Mouse (Mus musculus) layer of hippocampus, postnatal 10 days (tissue): ENCODE data around the gene Dapk3. TPM values are rescaled to one million over a fixed set of nuclear protein-coding genes. Genes with fewer than 3 reads are reported as not detected.

Source experiments
- DNase-seq, 2 experiments: peaks; one replicate each; pipeline ENCODE4 v3.0.0; 2021; ENCODE audit warnings: low spot score in 2 of 2
- long read RNA-seq: library from polyadenylated mRNA; stranded (forward); transcript quantifications from one replicate; pipeline ENCODE4 v2.0.0, GENCODE M21; 2023
- total RNA-seq, 2 experiments: library from RNA; stranded (reverse); gene quantifications; 2 replicates each; pipeline ENCODE4 v1.2.3; 2021

Dapk3 gene
- 10 to 100 TPM; 66.1 to 67.9 TPM for total RNA-seq
- long read RNA-seq, transcript Dapk3-209 (8 exons, 1,482 nt), result minor isoform, 7 of 108 reads
- long read RNA-seq, transcript Dapk3-201 (9 exons, 1,676 nt), result minor isoform, 6 of 108 reads
- long read RNA-seq, transcript Dapk3-202 (9 exons, 1,730 nt), result major isoform, 71 of 108 reads
- long read RNA-seq, partial matches to known transcripts, result 4 of 108 reads
- long read RNA-seq, other reads (novel, unspliced or antisense), result 19 of 108 reads

DNA sequence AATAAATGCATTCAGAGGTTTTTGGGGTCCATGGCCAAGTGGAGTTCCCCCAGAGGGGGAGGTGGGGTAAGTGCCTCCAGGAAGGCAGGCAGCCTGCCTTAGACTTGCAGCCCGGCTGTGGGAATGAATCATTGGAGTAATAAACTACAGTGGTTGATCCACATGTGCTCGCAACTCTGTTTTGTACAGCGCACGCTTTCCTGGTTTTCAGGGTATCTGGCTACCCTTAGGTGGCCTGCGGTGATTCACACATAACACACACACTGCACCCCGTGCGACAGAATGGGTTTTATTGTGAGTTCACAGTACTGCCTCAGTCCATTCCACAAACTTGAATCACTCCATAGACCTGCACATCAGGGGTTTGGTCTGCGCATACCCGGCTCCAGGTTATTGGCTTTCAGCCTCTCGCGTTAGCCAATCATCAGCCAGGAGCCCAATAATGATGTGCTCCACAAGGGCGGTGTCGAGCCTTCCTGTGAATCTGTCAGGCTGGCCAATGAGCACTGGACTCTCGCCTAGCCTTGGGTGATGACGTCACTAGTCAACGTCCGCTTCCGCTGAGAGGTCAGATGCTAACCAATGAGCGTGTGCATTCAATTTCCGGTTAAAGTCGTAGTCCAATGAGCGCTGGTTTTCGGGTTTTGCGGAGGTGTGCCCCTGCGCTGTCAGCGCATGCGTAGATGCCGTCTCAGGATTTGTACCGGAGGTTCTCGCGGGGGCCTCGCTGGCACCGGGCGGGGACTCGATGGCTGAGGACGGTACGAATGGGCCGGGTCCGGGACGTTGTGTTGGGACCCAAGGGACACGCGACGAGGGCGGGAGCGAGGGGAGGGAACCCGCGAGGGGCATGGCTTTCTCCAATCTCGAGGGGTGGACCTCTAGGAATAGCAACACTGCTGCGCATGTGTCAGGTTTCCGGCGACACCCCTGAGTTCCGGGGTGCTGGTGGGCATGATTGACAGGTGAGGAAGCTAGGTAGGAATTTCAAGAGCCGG lies at the start of gene Dapk3:
TSS of gene Dapk3 (plus strand) at position 670 of the 998 bp plus-strand sequence.
- peak; percentile 96 for DNase-seq

DNA sequence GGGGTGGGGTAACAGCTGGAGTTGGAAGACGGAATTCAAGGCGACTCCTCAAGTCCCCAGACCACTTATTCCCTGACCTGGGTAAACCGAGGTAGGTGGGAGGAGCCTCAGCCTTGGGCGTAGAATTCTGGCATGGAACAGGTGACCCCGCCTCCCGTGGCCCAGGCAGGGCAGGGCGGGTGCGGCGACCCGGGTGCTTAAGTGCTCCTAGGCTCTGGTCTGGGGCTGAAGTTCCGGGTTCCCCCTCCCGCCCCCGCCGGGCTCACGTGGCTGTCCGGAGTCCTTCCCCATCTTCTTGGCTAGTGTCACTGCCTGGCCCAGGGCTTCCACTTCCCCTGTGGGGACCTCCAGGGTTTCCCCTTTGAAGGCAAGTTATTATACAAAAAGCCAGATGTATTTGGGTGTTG lies 48.6 kb upstream of the Dapk3 start:
- peak in 1 of 2 experiments; percentile 50 for DNase-seq

DNA sequence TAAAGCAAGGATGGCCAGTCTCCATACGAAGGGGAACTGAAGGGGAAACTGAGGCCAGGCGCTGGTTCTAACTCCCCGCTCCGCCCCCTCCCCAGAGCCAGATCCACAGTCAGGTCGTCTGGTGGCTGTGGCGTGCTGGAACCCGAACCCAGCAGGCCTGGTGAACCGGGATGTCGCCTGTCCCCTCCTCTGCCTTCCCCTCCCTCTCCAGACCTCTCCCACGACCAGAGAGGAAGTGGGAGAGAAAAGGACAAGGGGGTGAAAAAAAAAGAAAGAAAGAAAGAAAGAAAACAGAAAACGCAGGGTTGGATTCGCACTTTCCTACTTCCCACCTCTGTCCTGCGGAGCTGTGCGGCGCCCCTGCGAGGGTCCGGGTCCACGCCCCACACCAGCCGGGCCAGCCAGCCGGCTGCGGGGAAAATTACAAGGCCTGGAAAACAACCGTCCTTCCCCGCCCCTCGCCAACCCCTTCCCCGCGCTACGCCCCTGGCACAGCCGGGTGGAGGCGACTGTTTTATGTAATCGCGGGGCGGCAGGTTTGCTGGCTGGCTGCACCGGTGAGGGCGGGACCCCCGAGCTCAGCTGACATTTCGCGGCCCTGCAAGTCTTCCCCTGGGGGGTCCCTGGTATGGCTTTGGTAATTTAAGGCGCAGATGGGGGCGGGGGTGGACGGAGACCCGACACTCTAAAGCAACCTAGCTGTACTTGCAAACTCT lies 47.7 kb upstream of the Dapk3 start, which contains the start of gene Zbtb7a:
TSS of gene Zbtb7a (plus strand) at position 255 of the 716 bp plus-strand sequence.
- peak in 1 of 2 experiments; percentile 49 for DNase-seq

DNA sequence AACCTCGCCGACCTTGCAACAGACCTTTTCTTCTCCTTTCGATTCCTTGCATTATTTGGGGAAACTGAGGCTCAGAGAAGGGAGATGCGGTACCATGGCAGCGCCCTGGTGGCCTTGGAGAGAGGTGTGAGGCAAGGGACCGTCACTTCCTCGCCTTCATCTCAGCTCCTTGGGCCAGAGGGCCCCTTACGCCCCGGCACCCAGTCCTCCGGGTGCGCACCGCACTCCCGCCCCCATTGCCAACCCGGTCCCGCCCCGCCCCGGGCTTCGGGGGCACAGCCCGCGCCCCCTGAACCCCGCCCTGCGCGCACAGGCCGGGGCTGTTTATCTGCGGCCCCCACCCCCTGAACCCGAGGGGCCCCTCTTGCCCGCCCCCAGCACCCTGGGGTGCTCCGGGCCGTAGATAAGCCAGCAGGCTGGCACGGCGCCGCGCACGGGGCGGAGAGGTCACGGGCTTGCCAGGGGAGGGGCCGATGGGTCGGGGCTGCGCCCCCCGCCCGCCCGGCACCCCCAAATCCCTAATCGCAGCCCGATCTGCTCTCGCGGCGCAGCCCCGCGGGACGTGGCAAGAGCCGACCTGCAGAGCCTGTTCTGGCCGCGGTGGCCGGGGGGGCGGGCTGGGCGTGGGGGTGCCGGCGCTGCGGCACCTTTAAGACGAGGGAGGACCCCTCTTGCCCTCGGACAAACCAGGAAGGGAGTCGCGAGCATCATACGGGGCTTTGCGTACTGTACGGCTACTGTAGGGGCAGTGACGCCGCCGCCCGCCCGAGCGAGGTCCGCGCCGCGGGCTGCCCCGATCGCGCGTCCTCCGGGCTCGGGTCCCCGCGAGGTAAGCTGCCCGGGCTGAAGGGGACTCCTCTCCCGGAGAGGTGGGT lies 46.7 kb upstream of the Dapk3 start:
- peak; percentile 68 to 77 for DNase-seq

DNA sequence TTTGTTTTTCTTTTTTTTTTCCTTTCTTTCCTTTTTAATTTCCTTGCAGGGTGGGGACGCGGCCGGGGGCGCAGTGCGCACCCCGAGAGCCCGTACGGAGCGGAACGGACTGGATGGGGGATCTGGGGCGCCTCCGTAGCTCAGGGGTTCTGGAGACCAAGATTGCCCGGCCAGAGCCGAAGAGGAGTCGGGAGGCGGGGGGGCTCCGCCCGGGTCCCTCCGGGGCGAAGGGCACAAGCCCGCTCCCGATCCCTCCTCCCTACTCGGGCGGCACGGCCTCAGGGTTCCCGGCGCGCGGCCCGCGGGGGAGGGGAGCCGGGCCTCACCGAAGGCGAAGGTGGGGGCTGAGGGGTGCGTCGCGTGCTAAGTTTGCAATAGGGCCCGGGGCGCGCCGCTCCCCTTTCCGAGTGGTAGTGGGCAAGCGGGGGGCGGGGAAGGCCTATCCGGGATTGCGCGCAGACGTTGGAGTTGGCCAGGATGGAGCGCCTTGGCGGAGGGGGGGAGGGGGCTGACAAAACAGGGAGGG lies 46.0 kb upstream of the Dapk3 start:
- DNase-seq, result peak; percentile 84 to 90

DNA sequence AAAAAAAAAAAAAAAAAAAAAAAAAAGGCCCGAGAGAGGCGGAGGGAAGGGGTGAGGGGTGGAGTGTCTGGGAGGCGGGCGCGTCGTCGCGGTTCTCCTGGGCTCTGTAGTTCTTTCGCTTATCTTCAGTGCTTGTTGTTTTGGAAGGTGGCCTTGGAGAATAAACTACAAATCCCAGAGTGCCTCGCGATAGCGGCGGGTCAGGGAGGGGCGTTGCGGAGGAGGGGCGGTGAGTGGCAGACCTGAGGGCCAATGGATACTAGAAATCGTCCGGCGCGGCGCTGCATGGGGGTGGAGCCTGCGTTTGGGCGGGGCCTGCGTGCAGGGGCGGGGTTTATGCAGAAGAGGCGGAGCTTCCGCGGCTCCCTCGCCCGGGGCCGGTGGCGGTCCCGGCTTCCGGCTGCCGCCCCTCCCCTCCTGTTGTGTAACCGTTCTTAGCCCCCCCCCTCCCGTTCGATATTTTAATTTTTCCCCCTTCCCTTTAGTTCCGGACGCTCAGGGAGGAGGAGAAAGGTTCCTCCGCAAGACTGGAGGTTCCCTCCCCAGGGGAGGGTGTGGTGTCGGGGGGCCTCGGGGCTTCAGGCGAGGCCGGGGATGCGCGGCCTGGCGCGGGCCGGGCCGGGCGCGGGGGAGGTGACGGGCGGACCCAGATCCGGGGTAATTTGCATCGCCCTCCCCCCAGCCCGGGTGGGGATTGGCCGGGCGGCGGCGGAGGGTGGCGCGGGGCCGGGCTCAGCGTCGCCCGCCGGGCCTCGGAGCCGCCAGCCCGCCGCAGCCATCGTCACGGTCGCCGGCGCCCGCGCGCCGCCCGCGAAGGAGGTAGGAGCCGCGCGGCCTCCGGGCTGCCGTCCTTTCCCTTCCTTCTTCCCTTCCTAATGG lies 45.3 kb upstream of the Dapk3 start:
- peak; percentile 100 for DNase-seq

DNA sequence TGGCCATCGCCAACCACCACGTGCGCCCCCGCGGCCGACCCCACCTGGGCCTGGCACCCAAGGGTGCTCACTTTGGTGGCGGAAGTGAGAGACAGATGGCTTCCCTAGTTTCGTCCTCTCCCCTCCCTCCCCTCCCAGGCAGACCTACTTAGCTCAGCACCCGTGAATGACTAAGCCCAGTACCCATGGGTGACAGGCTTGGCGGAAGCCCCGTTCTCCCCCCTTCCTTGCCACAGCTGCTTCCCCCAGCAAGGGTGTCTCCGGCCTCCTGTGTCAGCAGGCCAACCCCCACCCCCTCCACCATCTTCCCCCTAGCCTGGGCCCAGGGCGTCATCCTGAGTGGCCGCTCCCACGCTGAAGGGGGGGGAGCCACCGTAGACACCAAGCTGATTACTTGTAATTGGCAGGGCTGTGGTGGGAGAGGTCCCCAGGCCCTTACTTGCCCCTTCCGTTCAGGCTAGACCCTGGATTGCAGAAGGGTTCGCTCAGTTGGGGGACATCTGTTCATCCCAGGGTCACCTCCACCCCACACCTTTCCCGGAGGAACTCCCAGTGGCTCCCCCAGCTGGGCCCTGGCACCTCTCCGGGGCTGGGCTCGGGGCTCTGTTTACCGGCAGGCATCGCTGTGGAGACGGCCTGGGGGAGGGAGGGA lies 44.5 kb upstream of the Dapk3 start:
- DNase-seq, result peak; percentile 58 to 70

DNA sequence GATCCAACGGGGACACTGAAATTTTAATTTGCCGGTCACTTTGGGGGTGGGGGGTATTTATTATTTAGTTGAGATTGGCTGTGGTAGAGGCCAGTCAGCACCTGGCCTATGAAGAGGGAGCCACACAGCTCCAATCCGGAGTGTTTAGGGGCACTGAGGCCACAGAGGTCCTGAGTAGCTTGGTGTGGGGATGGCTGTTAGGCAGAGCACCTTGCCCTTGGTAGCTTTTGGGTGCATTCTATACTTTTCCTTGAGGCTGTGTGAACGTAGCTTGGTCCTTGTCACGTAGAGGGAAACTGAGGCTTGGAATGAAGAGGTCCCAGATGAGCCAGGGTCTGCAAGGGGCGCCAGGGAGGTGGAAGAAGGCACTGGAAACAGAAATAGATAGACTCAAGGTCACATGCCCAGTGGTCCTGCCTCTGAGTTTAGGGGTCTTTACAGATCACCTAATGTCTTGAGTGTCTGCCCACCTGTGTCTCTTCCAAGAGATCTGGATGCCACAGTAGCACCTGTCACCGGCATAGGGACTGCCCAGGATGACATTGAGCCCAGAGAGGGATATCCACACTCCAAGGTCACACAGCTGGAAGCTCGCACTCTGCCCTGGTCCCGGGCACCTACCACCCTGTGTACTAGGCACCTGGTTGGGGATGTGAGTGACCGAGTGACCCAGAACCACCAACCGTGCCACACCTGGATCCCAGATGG lies 43.8 kb upstream of the Dapk3 start:
- DNase-seq, result no peak

DNA sequence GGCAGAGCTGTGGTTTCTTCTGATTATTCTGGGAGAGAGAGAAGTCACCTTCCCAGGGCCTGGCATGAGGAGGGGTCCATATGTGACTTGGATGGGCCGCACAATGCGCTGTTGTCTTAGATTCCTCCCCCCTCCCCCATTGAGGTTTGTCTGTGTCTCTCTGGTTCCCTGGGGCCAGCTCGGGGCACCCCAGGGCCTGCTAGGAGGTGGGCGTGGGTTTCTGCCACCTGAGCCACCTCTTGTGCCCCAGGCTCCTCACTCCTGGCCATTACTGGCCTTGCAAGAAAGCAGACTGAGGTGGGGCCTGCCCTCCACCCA lies 43.3 kb upstream of the Dapk3 start:
- DNase-seq, result no peak

DNA sequence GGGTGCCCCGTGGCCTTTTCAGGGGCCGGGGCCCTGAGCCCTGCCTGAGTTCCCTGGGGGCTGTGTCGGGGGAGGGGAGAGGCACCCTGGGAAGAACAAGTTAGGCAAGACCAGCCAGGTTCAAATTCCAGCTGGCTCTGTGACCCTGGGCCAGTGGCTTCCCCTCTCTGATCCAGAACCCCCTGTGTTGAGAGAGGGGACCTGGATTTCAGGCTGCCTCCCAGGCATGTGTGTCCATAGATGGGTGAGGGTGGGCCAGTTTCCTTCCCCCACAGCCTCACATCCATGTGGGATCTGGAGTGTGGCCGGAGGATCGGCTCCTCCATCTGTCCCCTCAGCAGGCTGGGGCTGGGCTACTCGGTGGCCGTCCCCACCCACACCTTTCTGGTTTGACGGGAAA lies 42.8 kb upstream of the Dapk3 start:
- DNase-seq, result no peak

DNA sequence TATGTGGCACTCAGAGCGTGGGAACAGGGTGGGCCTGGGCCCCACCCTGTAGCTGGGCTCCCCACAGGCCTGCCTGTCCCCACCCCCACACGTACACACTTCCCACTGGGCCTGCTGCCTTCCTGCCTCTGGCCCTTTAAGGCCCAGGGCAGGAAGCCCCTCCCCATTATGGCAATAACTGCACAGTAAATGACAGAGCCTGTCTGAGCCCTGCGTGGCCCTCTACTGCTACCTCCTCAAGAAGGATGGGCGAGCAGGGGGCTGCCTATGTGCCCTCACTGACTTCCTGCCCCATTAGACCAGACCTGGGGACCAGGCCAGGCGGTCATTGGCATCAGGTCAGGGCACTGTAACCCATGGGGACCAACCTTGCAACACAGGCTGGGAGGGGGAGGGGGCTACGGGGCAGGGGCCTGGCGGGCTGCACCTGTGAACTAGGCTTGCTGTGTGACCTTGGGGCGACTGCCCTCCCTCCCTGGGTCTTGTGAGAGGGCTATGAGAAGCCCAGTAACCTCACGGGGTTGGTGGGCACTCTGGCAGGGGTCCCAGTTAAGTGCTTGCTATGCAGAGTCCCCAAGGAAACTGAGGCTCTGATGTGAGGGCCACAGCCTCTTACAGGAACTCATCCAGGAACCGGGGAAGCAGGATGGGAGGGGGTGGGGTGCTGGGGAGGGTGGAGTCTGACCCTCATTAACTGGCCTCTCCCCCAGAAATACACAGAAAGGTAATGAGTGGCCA lies 41.9 kb upstream of the Dapk3 start:
- DNase-seq, result peak in 1 of 2 experiments; percentile 31

DNA sequence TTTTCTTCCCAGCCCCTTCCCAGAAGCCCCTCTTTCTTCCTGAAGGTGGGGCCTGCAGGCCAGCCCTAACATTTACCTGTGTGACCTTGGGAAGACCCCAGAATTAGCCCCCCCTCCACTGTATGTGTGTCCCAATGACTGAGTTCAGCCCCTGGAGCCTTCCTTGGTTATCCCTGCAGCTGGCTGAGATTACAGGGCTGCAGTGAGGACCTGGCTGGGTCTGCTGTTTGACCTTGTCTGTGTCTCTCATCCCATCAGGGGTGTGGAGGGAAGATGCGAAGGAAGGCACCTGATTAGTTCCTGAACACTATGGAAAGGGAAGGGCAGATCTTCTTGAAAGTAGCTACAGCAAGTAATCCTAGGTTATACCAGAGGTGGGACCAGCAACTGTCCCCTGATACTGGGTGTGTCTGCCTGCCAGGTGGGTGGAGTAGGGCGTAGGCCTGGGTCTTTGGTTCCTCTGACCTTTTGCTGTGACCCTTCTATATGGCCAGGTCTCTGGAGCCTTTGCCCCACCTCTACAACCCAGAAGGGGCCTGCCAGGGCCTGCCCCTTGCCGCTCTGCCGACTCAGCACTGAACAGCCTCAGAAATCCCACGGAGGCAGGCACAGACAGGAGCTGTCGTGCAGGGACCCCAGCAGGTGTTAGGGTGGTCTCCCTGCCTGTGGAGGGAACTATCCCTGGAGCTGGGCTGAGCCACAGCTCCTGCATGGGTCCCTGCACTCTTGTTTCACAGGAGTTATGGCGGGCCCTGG lies 41.2 kb upstream of the Dapk3 start:
- DNase-seq, result no peak

DNA sequence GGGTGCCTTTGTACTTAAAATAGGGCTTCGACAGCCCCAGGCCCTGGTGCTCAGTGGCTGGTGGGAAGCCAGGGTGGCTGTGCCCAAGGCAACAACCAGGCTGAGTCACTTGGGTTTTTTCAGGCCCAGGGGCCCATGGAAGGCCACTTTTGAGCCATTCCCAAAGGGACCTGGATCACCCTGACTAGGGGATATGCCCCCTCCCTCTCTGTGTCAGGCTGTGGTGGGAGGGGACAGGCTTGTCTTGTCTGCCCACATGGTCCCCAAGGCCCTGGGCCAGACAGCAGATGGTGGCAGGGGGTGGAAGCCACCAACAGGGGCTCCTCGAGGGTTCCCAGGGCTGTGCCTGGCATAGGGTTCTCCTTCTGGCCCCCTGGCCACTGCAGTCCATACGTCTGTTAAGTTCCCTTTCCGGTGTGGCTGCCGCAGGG lies 40.2 kb upstream of the Dapk3 start:
- peak in 1 of 2 experiments; percentile 49 for DNase-seq

DNA sequence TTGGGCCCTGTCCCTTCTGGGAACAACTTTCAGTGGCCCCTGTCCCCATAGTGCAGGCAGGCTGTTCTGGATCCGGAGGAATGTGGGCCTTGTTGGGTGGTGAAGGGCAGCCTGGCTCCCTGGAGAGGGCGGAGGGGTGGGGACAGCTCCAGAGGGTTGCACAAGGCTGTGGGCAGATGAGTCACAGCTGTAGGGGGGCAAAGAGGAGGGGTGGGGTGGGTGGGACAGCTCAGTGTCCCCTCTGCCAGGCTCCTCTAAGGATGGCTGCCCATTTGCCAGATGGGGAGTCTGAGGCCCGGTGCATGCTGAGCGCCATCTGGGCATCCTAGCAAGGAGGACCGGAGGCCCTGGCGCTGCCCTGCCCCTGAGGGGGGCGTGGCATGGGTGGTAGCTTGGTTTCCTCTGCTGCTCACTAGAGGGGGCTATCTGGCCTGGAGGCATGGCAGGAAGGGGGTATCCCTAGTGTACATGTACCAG lies 39.6 kb upstream of the Dapk3 start:
- DNase-seq, result peak in 1 of 2 experiments; percentile 28

DNA sequence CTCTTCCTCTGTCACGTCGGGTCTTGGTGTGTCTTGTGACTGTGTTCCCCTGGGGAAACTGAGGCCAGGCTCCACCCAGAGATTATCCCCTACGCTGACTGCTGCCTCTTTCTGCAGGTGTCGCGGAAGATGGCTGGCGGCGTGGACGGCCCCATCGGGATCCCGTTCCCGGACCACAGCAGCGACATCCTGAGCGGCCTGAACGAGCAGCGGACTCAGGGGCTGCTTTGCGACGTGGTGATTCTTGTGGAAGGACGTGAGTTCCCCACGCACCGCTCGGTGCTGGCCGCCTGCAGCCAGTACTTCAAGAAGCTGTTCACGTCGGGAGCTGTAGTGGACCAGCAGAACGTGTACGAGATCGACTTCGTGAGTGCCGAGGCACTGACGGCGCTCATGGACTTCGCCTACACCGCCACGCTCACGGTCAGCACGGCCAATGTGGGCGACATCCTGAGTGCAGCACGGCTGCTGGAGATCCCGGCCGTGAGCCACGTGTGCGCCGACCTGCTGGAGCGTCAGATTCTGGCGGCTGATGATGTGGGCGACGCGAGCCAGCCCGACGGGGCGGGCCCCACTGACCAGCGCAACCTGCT lies 38.9 kb upstream of the Dapk3 start:
- DNase-seq, result no peak

DNA sequence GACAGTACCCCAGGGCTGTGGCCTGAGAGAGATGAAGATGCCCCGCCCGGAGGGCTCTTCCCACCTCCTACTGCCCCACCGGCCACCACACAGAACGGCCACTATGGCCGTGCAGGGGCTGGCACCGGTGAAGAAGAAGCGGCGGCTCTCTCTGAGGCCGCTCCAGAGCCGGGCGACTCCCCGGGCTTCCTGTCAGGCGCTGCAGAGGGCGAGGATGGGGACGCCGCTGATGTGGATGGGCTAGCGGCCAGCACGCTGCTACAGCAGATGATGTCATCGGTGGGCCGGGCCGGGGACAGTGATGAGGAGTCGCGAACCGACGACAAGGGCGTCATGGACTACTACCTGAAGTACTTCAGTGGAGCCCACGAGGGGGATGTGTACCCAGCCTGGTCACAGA lies 38.1 kb upstream of the Dapk3 start:
- no peak for DNase-seq
